Mouse (Mus musculus) liver, adult 2 months (tissue): ENCODE data around the gene Agap1.

Experiments used
- CTCF ChIP-seq: fragments of 200-500 bp; IDR thresholded peaks from 2 replicates; pipeline ENCODE4 v1.5.1; 2011; ENCODE audit warnings: low read depth, low read length, control low read depth
- POLR2A ChIP-seq: fragments of 200-500 bp; IDR thresholded peaks from 2 replicates; pipeline ENCODE4 v1.6.1; 2011; ENCODE audit warnings: low read length, control low read depth; ENCODE audit not compliant: insufficient read depth; ENCODE audit errors: extremely low read depth

GRCm38 (mm10) chr1:89630836-89631235, 176.2 kb downstream of the Agap1 start:
- TF ChIP-seq POLR2A: no peak
- TF ChIP-seq CTCF: no peak
